Mouse (Mus musculus): Measurements from ENCODE around the gene Slc43a2. TPM values are rescaled to one million over a fixed set of nuclear protein-coding genes. Genes with fewer than 3 reads are reported as not detected.

The Slc43a2 gene
- polyA plus RNA-seq, 1 experiment from 2014 or later = 3.2 TPM

DNA sequence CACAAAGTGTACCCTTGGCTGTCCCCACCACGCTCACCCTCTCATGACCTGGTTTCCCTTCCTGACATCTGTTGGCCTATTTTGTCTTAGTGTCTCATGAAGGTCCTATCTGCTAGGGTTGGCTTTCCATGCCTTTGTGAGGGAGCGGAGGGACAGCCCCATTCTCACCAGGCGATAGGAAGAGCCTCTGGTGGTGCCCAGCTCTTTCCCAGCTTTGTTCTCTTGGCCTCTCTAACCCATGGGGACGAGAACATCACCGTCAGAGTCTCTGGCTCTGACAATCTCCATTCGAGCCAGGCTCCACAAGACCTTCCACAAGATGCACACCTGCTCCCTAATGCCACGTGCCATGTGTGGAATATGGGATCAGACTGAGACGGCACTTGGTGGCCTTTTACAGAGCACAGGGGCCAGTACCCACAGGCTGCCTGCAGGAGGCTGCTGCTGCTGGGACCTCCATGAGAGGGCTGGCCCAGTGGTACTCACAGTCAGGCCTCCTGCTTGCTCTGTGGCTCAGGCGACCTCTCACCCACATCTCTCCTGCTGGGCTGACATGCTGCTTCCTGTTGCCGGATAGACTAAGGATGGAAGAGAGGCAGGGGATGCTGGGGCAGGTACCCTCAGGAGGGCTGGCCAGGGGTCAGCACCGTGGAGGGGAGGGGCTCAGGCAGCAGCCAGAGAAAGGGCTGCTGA, 6.1 kb downstream of the Slc43a2 start:
- ATAC-seq (replicated peaks; ENCODE audit: insufficient number of reproducible peaks, low FRiP score, low TSS enrichment, low read depth) = peak; percentile 49; the same call in 1 of the 2 replicates
- no peak overlapping the region for H3K27ac ChIP-seq (replicated peaks; ENCODE audit: low read depth, low read length)
- 45% methylated on average over 11 of the region's 11 CpGs for WGBS
- H3K36me3 ChIP-seq (replicated peaks; ENCODE audit: control insufficient read depth, insufficient read depth, low read depth, low read length) = no peaks in the 10 kb centered on the region
- H3K27me3 ChIP-seq (ENCODE audit: control insufficient read depth, insufficient read depth, low read length) = no peaks in the 10 kb centered on the region
- H3K4me3 ChIP-seq (ENCODE audit: low read depth, low read length) = no peak overlapping the region
- no peaks in the 10 kb centered on the region for H3K9me3 ChIP-seq (replicated peaks; ENCODE audit: control insufficient read depth, low read length)
- no peak overlapping the region for H3K4me2 ChIP-seq (ENCODE audit: low read depth, low read length)
- H3K4me1 ChIP-seq (ENCODE audit: control insufficient read depth, insufficient read depth, low read length) = peaks cover 3% of the 10 kb centered on the region; the same call in 1 of the 2 replicates
- DNase-seq (ENCODE audit: low spot score) = no peak
- no peak overlapping the region; the same call in 1 of the 2 replicates for H3K9ac ChIP-seq (replicated peaks; ENCODE audit: low read length)

DNA sequence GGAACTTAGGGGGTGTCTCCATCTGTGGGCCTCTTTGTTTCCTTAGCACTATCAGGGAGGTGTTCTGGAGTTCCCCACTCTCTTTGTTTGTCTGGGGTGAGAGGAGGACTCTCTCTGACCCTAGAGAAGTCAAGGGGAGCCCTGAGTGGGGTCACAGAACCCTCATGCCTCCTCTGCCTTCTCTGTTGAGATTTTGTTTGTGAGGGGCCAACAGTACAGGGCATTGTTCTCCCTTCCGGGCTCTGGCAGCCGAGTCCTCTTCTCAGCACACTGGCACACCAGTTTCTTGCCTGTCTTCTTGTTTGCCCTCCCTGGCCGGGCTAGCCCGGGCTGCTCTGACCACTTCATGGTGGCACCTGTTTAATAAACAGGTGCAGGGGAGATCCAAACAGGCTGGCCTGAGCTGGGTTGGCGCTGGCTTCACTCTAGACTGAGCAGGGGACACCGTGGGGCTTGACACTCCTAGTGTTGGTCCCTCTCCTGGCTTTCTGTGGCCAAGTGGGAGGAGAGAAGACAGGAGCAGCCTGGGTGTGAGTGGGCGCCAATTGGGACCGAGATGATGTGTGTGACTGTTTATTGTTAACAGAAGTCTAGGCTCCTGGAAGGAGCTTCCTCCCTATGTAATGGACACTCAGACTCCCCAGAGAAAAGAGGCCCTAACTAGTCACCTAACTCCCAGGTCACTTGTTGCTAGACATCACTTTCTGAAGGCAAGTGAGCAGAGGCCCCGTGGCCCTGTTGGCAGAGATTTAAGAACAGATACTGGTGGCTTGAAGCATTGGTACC, 6.9 kb downstream of the Slc43a2 start:
- no peak overlapping the region for H3K4me3 ChIP-seq (ENCODE audit: low read depth, low read length)
- ATAC-seq (replicated peaks; ENCODE audit: insufficient number of reproducible peaks, low FRiP score, low TSS enrichment, low read depth) (0 out of 2 replicates have a peak, but pooled peaks have one; percentile 15), DNase-seq (ENCODE audit: low spot score) (no peak)
- H3K9ac ChIP-seq (replicated peaks; ENCODE audit: low read length) = no peak overlapping the region; the same call in 1 of the 2 replicates
- H3K4me1 ChIP-seq (ENCODE audit: control insufficient read depth, insufficient read depth, low read length) = 0 out of 2 replicates have a peak, but pooled peaks cover 3% of the 10 kb centered on the region
- WGBS = 56% methylated on average over 9 of the region's 9 CpGs
- no peaks in the 10 kb centered on the region for H3K9me3 ChIP-seq (replicated peaks; ENCODE audit: control insufficient read depth, low read length)
- no peaks in the 10 kb centered on the region for H3K27me3 ChIP-seq (ENCODE audit: control insufficient read depth, insufficient read depth, low read length)
- no peak overlapping the region for H3K4me2 ChIP-seq (ENCODE audit: low read depth, low read length)
- no peak overlapping the region for H3K27ac ChIP-seq (replicated peaks; ENCODE audit: low read depth, low read length)
- H3K36me3 ChIP-seq (replicated peaks; ENCODE audit: control insufficient read depth, insufficient read depth, low read depth, low read length) = no peaks in the 10 kb centered on the region

DNA sequence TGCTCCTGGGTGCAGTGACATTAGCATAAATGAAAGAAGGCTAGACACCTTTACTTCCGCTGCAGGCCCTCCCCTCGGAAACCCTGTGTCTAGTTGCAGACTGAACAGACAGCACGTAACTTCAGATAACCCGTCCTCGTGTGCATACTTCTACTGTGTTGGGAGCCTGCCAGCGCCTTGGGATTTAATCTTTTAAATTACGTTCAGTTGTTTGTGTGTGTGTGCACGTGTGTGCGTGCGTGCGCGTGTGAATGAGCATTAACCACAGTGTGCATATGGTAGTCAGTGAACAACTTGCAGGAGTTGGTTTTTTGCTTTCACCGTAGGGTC, 7.4 kb downstream of the Slc43a2 start:
- H3K4me2 ChIP-seq (ENCODE audit: low read depth, low read length) = no peak overlapping the region
- H3K27ac ChIP-seq (replicated peaks; ENCODE audit: low read depth, low read length) = no peak overlapping the region
- H3K27me3 ChIP-seq (ENCODE audit: control insufficient read depth, insufficient read depth, low read length) = no peaks in the 10 kb centered on the region
- no peak overlapping the region for H3K4me3 ChIP-seq (ENCODE audit: low read depth, low read length)
- no peak overlapping the region for H3K9ac ChIP-seq (replicated peaks; ENCODE audit: low read length)
- no peak for ATAC-seq (replicated peaks; ENCODE audit: insufficient number of reproducible peaks, low FRiP score, low TSS enrichment, low read depth)
- no peak for DNase-seq (ENCODE audit: low spot score)
- no peaks in the 10 kb centered on the region for H3K36me3 ChIP-seq (replicated peaks; ENCODE audit: control insufficient read depth, insufficient read depth, low read depth, low read length)
- H3K4me1 ChIP-seq (ENCODE audit: control insufficient read depth, insufficient read depth, low read length) = 0 out of 2 replicates have a peak, but pooled peaks cover 3% of the 10 kb centered on the region
- 90% methylated on average over 13 of the region's 13 CpGs for WGBS
- no peaks in the 10 kb centered on the region for H3K9me3 ChIP-seq (replicated peaks; ENCODE audit: control insufficient read depth, low read length)

DNA sequence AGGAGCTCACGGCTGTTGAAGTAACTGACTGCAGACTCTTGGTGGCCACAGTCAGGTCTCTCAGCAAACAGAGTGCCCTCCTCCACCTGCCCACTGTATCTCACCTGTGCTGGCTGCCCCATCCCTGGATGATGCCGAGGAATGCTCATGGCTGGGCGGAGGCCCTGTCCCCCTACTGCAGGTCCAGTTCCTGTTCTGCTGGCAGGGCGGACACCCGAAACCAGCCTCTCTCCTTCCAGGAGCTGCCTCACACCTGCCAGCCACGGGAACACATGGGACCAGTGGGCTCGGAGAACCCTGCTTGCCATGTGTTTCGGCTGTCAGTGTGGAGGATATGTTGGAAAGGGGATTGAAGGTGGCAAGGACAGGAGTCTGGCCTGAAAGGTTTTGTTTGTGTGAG, 8.7 kb downstream of the Slc43a2 start:
- no peak overlapping the region for H3K9ac ChIP-seq (replicated peaks; ENCODE audit: low read length)
- H3K4me3 ChIP-seq (ENCODE audit: low read depth, low read length) = no peak overlapping the region
- no peak for DNase-seq (ENCODE audit: low spot score)
- no peaks in the 10 kb centered on the region for H3K9me3 ChIP-seq (replicated peaks; ENCODE audit: control insufficient read depth, low read length)
- no peak overlapping the region for H3K4me2 ChIP-seq (ENCODE audit: low read depth, low read length)
- WGBS = 68% methylated on average over 8 of the region's 8 CpGs
- no peak overlapping the region for H3K27ac ChIP-seq (replicated peaks; ENCODE audit: low read depth, low read length)
- 0 out of 2 replicates have a peak, but pooled peaks cover 3% of the 10 kb centered on the region for H3K4me1 ChIP-seq (ENCODE audit: control insufficient read depth, insufficient read depth, low read length)
- no peaks in the 10 kb centered on the region for H3K27me3 ChIP-seq (ENCODE audit: control insufficient read depth, insufficient read depth, low read length)
- no peak for ATAC-seq (replicated peaks; ENCODE audit: insufficient number of reproducible peaks, low FRiP score, low TSS enrichment, low read depth)
- H3K36me3 ChIP-seq (replicated peaks; ENCODE audit: control insufficient read depth, insufficient read depth, low read depth, low read length) = no peaks in the 10 kb centered on the region

DNA sequence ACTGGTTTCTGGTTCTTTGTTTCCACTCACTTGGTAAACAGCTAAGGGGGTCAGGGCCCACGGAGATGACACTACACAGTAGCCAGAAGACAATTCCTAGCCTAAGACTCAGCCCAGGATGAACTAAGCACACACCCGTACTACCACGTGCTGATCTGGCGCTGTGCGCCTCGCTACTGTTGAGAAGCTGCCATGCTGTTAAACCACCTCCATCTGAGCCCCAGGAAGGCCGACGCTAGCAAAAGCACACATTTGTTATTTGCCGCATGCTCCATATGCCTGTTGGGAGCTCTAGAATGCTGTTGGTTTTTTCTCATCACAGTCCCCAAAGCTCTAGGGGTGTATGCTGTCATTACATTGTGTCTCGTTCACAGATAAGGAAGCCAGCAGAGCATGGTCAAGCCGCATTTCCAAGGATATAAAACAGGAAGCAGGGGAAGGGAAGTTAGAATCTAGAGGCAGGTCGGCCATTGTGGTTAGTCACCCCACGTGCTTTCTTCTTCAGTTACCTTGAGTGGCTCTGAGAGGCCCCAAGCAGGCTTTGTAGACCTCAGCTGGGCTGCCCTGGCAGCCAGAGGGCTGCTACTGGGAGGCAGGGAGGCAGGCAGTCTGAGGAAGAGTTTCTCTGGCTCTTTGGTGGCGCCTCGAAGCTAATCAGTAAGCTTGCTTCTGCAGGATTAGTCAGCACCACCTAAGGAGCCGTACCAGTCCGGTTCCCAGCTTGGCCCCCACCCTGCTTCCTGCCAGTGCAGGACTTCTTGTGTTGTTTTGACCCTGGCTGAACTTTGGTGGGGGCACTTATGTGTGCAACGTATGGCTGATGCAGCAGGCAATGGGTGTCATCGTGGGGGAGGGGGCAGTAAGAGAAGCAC, 9.5 kb downstream of the Slc43a2 start:
- Histone ChIP-seq H3K9me3 (replicated peaks; ENCODE audit: control insufficient read depth, low read length) (no peaks in the 10 kb centered on the region), H3K4me2 (ENCODE audit: low read depth, low read length) (no peak overlapping the region), H3K27ac (replicated peaks; ENCODE audit: low read depth, low read length) (0 out of 2 replicates have a peak overlapping the region, but pooled peaks have one; percentile 11), H3K27me3 (ENCODE audit: control insufficient read depth, insufficient read depth, low read length) (no peaks in the 10 kb centered on the region), H3K4me1 (ENCODE audit: control insufficient read depth, insufficient read depth, low read length) (0 out of 2 replicates have a peak, but pooled peaks cover 3% of the 10 kb centered on the region), H3K36me3 (replicated peaks; ENCODE audit: control insufficient read depth, insufficient read depth, low read depth, low read length) (no peaks in the 10 kb centered on the region), H3K4me3 (ENCODE audit: low read depth, low read length) (no peak overlapping the region), H3K9ac (replicated peaks; ENCODE audit: low read length) (no peak overlapping the region)
- ATAC-seq (replicated peaks; ENCODE audit: insufficient number of reproducible peaks, low FRiP score, low TSS enrichment, low read depth) (no peak), DNase-seq (ENCODE audit: low spot score) (no peak)
- 72% methylated on average over 19 of the region's 19 CpGs for WGBS

DNA sequence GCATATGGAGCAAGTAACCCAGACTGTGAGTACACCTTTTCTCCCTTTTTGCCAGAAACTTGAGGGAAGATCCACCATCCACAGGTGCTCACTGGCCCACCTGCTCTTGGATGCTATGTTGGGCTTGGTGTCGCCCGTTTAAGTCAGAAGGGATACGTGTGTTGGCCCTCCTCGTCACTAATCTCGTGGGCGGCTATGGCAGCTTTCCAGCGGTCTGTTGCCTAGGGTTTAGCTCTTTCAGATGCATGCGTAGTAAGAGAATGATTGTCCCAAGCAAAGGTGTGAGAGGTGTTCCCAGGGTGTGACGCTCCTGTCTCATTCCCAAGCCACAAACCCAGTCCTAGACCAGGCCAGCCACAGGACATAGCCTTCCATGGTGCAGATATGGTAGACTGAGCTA, 13.2 kb downstream of the Slc43a2 start:
- WGBS = 93% methylated on average over 9 of the region's 9 CpGs
- H3K4me3 ChIP-seq (ENCODE audit: low read depth, low read length) = no peak overlapping the region
- no peak for DNase-seq (ENCODE audit: low spot score)

DNA sequence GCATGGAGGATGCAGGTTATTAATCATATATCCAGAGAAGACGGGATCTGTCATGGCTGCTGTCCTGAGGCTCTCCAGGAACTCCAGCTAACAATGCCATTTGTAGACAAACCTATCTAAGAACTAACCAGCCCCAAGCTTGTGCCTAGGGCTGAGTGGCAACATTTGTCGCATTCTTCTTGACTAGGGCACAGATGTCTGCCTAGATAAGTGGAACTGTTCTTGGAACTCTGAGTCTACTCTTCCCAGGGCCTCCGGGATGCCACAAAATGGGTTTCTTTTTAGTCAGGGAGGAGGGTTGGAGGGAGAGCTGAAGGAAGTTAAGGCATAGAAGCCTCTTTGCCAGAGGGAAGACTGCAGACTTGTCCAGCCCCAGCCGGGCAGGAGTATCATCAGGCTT, 14.6 kb downstream of the Slc43a2 start:
- ATAC-seq (replicated peaks; ENCODE audit: insufficient number of reproducible peaks, low FRiP score, low TSS enrichment, low read depth) = no peak
- 73% methylated on average over 4 of the region's 4 CpGs for WGBS

More for the DNA sequence above, 13.2 kb downstream of the Slc43a2 start:
- H3K9ac ChIP-seq (replicated peaks; ENCODE audit: low read length) = no peak overlapping the region
- H3K4me1 ChIP-seq (ENCODE audit: control insufficient read depth, insufficient read depth, low read length) = peaks cover 2% of the 10 kb centered on the region; the same call in 1 of the 2 replicates
- H3K4me2 ChIP-seq (ENCODE audit: low read depth, low read length) = no peak overlapping the region
- H3K27ac ChIP-seq (replicated peaks; ENCODE audit: low read depth, low read length) = no peak overlapping the region
- no peaks in the 10 kb centered on the region for H3K36me3 ChIP-seq (replicated peaks; ENCODE audit: control insufficient read depth, insufficient read depth, low read depth, low read length)
- H3K27me3 ChIP-seq (ENCODE audit: control insufficient read depth, insufficient read depth, low read length) = no peaks in the 10 kb centered on the region
- ATAC-seq (replicated peaks; ENCODE audit: insufficient number of reproducible peaks, low FRiP score, low TSS enrichment, low read depth) = no peak
- H3K9me3 ChIP-seq (replicated peaks; ENCODE audit: control insufficient read depth, low read length) = no peaks in the 10 kb centered on the region

More for the DNA sequence above, 14.6 kb downstream of the Slc43a2 start:
- no peak for DNase-seq (ENCODE audit: low spot score)
- Histone ChIP-seq H3K27me3 (ENCODE audit: control insufficient read depth, insufficient read depth, low read length) (no peaks in the 10 kb centered on the region), H3K9ac (replicated peaks; ENCODE audit: low read length) (no peak overlapping the region), H3K4me2 (ENCODE audit: low read depth, low read length) (no peak overlapping the region), H3K9me3 (replicated peaks; ENCODE audit: control insufficient read depth, low read length) (no peaks in the 10 kb centered on the region), H3K4me3 (ENCODE audit: low read depth, low read length) (no peak overlapping the region), H3K36me3 (replicated peaks; ENCODE audit: control insufficient read depth, insufficient read depth, low read depth, low read length) (no peaks in the 10 kb centered on the region), H3K27ac (replicated peaks; ENCODE audit: low read depth, low read length) (no peak overlapping the region), H3K4me1 (ENCODE audit: control insufficient read depth, insufficient read depth, low read length) (peaks cover 4% of the 10 kb centered on the region; the same call in 1 of the 2 replicates)
